Mouse (Mus musculus) small intestine, adult 2 months (tissue): Measurements from ENCODE around the gene Cd200.

Experiments used
- CTCF ChIP-seq: fragments of 200-500 bp; IDR thresholded peaks from 2 replicates; pipeline ENCODE4 v1.5.1; 2012; ENCODE audit warnings: low read depth, mild to moderate bottlenecking, control low read depth, inconsistent platforms, low read length, moderate library complexity, mixed read lengths; ENCODE audit not compliant: insufficient replicate concordance, insufficient read length; ENCODE audit errors: extremely low read depth
- POLR2A ChIP-seq: fragments of 200-500 bp; IDR thresholded peaks from 2 replicates; pipeline ENCODE4 v1.6.1; 2012; ENCODE audit warnings: low read depth, mild to moderate bottlenecking, control low read depth, inconsistent platforms, low read length, moderate library complexity

GRCm38 (mm10) chr16:45361450-45361849 lies 47.4 kb downstream of the Cd200 start:
- no peak for TF ChIP-seq CTCF
- TF ChIP-seq POLR2A = no peak
